Mouse (Mus musculus): ENCODE results near the gene Stard13. TPM values are rescaled to one million over a fixed set of nuclear protein-coding genes. Genes with fewer than 3 reads are reported as not detected.

Stard13 gene
- total RNA-seq, 1 experiment, result 6.8 TPM

GRCm38 (mm10) chr5:151027171-151027570, 206.5 kb downstream of the Stard13 start:
- H3K27ac ChIP-seq (ENCODE audit: insufficient read depth, low read depth, low read length, poor library complexity, severe bottlenecking), result no peak overlapping the region
- in situ Hi-C loops (cut with MboI; ENCODE audit: low sequenced_read_pairs in 2 of 2, unreplicated experiment in 2 of 2), result no loop called here
- H3K9me3 ChIP-seq (ENCODE audit: control insufficient read depth, insufficient read depth, low read depth, low read length), result no peaks in the 10 kb centered on the region
- peaks cover 3 to 12% of the 10 kb centered on the region in 2 experiments; a peak in 3 of 4 replicates for H3K4me1 ChIP-seq (ENCODE audit: control insufficient read depth in 2 of 2, insufficient read depth in 2 of 2, low read length in 2 of 2, poor library complexity in 1 of 2)
- TF ChIP-seq HCFC1 (IDR thresholded peaks at IDR 0.05; ENCODE audit: borderline replicate concordance, insufficient read depth, low read length), result no peak
- no peak for DNase-seq (ENCODE audit: low read depth, low spot score)
- no peak overlapping the region for H3K9ac ChIP-seq (ENCODE audit: insufficient read depth, low read depth, low read length, poor library complexity, severe bottlenecking)
- H3K36me3 ChIP-seq (ENCODE audit: control insufficient read depth, insufficient read depth, low read length, poor library complexity, severe bottlenecking), result no peaks in the 10 kb centered on the region
- H3K4me3 ChIP-seq (ENCODE audit: insufficient read depth in 1 of 2, low read depth in 1 of 2, low read length in 2 of 2, poor library complexity in 1 of 2, severe bottlenecking in 1 of 2), result no peak overlapping the region

- no peak for TF ChIP-seq MAFK (IDR thresholded peaks at IDR 0.05; ENCODE audit: insufficient read depth, low read depth, low read length)
- no peak for TF ChIP-seq ZC3H11A (IDR thresholded peaks at IDR 0.05; ENCODE audit: borderline replicate concordance, low read depth, low read length)
- TF ChIP-seq CHD2 (IDR thresholded peaks at IDR 0.05; ENCODE audit: low read depth, low read length), result no peak
- TF ChIP-seq HCFC1 (IDR thresholded peaks at IDR 0.05; ENCODE audit: borderline replicate concordance, insufficient read depth, low read length), result no peak
- no peak for TF ChIP-seq ZNF384 (IDR thresholded peaks at IDR 0.05; ENCODE audit: low read depth, low read length)
- H3K36me3 ChIP-seq (ENCODE audit: control insufficient read depth, insufficient read depth, low read length, poor library complexity, severe bottlenecking), result no peaks in the 10 kb centered on the region
- no peak overlapping the region for H3K9ac ChIP-seq (ENCODE audit: insufficient read depth, low read depth, low read length, poor library complexity, severe bottlenecking)
- in situ Hi-C loops (cut with MboI; ENCODE audit: low sequenced_read_pairs in 2 of 2, unreplicated experiment in 2 of 2), result no loop called here
- peaks cover 3 to 12% of the 10 kb centered on the region in 2 experiments; a peak in 3 of 4 replicates for H3K4me1 ChIP-seq (ENCODE audit: control insufficient read depth in 2 of 2, insufficient read depth in 2 of 2, low read length in 2 of 2, poor library complexity in 1 of 2)
- no peak overlapping the region for H3K27ac ChIP-seq (ENCODE audit: insufficient read depth, low read depth, low read length, poor library complexity, severe bottlenecking)
- H3K9me3 ChIP-seq (ENCODE audit: control insufficient read depth, insufficient read depth, low read depth, low read length), result no peaks in the 10 kb centered on the region
- H3K4me3 ChIP-seq (ENCODE audit: insufficient read depth in 1 of 2, low read depth in 1 of 2, low read length in 2 of 2, poor library complexity in 1 of 2, severe bottlenecking in 1 of 2), result no peak overlapping the region
- DNase-seq (ENCODE audit: low read depth, low spot score), result no peak
Measured at GRCm38 (mm10) chr5:151026069-151026468, 207.6 kb downstream of the Stard13 start.

- H3K4me1 ChIP-seq (ENCODE audit: control insufficient read depth in 2 of 2, insufficient read depth in 2 of 2, low read length in 2 of 2, poor library complexity in 1 of 2), result peaks cover 3 to 16% of the 10 kb centered on the region in 2 experiments; a peak in 3 of 4 replicates
- TF ChIP-seq ZC3H11A (IDR thresholded peaks at IDR 0.05; ENCODE audit: borderline replicate concordance, low read depth, low read length) (no peak), CHD2 (IDR thresholded peaks at IDR 0.05; ENCODE audit: low read depth, low read length) (no peak), MAFK (IDR thresholded peaks at IDR 0.05; ENCODE audit: insufficient read depth, low read depth, low read length) (no peak)
- no peaks in the 10 kb centered on the region for H3K36me3 ChIP-seq (ENCODE audit: control insufficient read depth, insufficient read depth, low read length, poor library complexity, severe bottlenecking)
- H3K9me3 ChIP-seq (ENCODE audit: control insufficient read depth, insufficient read depth, low read depth, low read length), result no peaks in the 10 kb centered on the region
- H3K4me3 ChIP-seq (ENCODE audit: insufficient read depth in 1 of 2, low read depth in 1 of 2, low read length in 2 of 2, poor library complexity in 1 of 2, severe bottlenecking in 1 of 2), result no peak overlapping the region
- in situ Hi-C loops (cut with MboI; ENCODE audit: low sequenced_read_pairs in 2 of 2, unreplicated experiment in 2 of 2), result no loop called here
- DNase-seq (ENCODE audit: low read depth, low spot score), result no peak
- no peak overlapping the region for H3K9ac ChIP-seq (ENCODE audit: insufficient read depth, low read depth, low read length, poor library complexity, severe bottlenecking)
- no peak overlapping the region for H3K27ac ChIP-seq (ENCODE audit: insufficient read depth, low read depth, low read length, poor library complexity, severe bottlenecking)
Measured at GRCm38 (mm10) chr5:151024483-151024882, 209.2 kb downstream of the Stard13 start.

- in situ Hi-C loops (cut with MboI; ENCODE audit: low sequenced_read_pairs in 2 of 2, unreplicated experiment in 2 of 2), result no loop called here
- H3K27ac ChIP-seq (ENCODE audit: insufficient read depth, low read depth, low read length, poor library complexity, severe bottlenecking), result no peak overlapping the region
- no peak overlapping the region for H3K9ac ChIP-seq (ENCODE audit: insufficient read depth, low read depth, low read length, poor library complexity, severe bottlenecking)
- peaks cover 3 to 16% of the 10 kb centered on the region in 2 experiments; a peak in 3 of 4 replicates for H3K4me1 ChIP-seq (ENCODE audit: control insufficient read depth in 2 of 2, insufficient read depth in 2 of 2, low read length in 2 of 2, poor library complexity in 1 of 2)
- no peaks in the 10 kb centered on the region for H3K36me3 ChIP-seq (ENCODE audit: control insufficient read depth, insufficient read depth, low read length, poor library complexity, severe bottlenecking)
- no peak for TF ChIP-seq ZC3H11A (IDR thresholded peaks at IDR 0.05; ENCODE audit: borderline replicate concordance, low read depth, low read length)
- TF ChIP-seq CHD2 (IDR thresholded peaks at IDR 0.05; ENCODE audit: low read depth, low read length), result no peak
- no peak for TF ChIP-seq MAFK (IDR thresholded peaks at IDR 0.05; ENCODE audit: insufficient read depth, low read depth, low read length)
- H3K4me3 ChIP-seq (ENCODE audit: insufficient read depth in 1 of 2, low read depth in 1 of 2, low read length in 2 of 2, poor library complexity in 1 of 2, severe bottlenecking in 1 of 2), result no peak overlapping the region
- peak; percentile 38 for DNase-seq (ENCODE audit: low read depth, low spot score)
- no peaks in the 10 kb centered on the region for H3K9me3 ChIP-seq (ENCODE audit: control insufficient read depth, insufficient read depth, low read depth, low read length)
Measured at GRCm38 (mm10) chr5:151023461-151023860, 210.2 kb downstream of the Stard13 start.

DNA sequence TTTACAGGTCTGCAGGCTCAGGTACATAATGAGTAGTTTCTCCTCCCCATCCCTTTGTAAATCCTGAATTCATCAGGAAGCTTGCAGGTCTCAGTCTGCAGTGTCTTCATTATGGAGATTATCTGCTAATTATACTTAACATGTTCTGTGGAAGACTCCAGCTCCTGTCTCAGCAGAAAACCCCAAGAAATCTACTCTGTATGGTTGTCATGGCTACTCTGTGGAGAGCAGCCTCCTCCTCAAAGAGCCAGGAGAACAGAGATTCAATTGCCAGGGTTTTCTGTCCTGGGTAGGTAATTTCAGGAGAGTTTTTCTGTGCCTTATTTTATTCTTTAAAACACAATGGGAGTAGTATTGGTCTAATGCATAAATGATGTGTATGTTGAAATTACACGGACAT, 210.7 kb downstream of the Stard13 start:
- Histone ChIP-seq H3K9me3 (ENCODE audit: control insufficient read depth, insufficient read depth, low read depth, low read length) (no peaks in the 10 kb centered on the region), H3K4me1 (ENCODE audit: control insufficient read depth in 2 of 2, insufficient read depth in 2 of 2, low read length in 2 of 2, poor library complexity in 1 of 2) (peaks cover 3 to 14% of the 10 kb centered on the region in 2 experiments; a peak in 3 of 4 replicates), H3K4me3 (ENCODE audit: insufficient read depth in 1 of 2, low read depth in 1 of 2, low read length in 2 of 2, poor library complexity in 1 of 2, severe bottlenecking in 1 of 2) (no peak overlapping the region), H3K36me3 (ENCODE audit: control insufficient read depth, insufficient read depth, low read length, poor library complexity, severe bottlenecking) (no peaks in the 10 kb centered on the region), H3K27ac (ENCODE audit: insufficient read depth, low read depth, low read length, poor library complexity, severe bottlenecking) (no peak overlapping the region), H3K9ac (ENCODE audit: insufficient read depth, low read depth, low read length, poor library complexity, severe bottlenecking) (no peak overlapping the region)
- TF ChIP-seq HCFC1 (IDR thresholded peaks at IDR 0.05; ENCODE audit: borderline replicate concordance, insufficient read depth, low read length) (no peak), ZC3H11A (IDR thresholded peaks at IDR 0.05; ENCODE audit: borderline replicate concordance, low read depth, low read length) (no peak), CHD2 (IDR thresholded peaks at IDR 0.05; ENCODE audit: low read depth, low read length) (no peak), MAFK (IDR thresholded peaks at IDR 0.05; ENCODE audit: insufficient read depth, low read depth, low read length) (no peak), ZNF384 (IDR thresholded peaks at IDR 0.05; ENCODE audit: low read depth, low read length) (no peak)
- in situ Hi-C loops (cut with MboI; ENCODE audit: low sequenced_read_pairs in 2 of 2, unreplicated experiment in 2 of 2), result no loop called here
- no peak for DNase-seq (ENCODE audit: low read depth, low spot score)

All from ES-E14 (cell line).